Mouse (Mus musculus): ENCODE measurements around the gene Lrmda.
"Not testable (repeated sequence)": the region's sequence is repeated elsewhere in the genome, so short reads cannot be mapped to it uniquely, and the experiment has no call there.

Lrmda gene

DNA sequence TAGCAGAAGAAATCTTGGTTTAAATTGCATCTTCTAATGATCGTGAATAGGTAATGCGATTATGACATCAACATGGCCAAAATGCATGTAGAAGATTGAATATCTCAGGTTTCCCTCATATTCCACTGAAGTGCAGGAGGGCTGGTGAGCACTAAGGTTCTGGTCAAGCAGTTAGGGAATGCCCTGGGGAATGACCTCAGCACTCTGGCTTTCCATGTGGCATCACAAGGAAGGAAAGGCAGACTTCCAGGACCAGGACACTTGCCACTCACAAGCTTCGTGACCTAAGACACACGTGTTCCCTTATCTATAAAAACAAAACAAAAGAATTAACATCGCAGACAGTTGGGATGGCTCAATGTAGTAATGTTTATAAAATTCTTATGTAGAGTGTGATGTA, 728.3 kb downstream of the Lrmda start:
- no peak for DNase-seq

DNA sequence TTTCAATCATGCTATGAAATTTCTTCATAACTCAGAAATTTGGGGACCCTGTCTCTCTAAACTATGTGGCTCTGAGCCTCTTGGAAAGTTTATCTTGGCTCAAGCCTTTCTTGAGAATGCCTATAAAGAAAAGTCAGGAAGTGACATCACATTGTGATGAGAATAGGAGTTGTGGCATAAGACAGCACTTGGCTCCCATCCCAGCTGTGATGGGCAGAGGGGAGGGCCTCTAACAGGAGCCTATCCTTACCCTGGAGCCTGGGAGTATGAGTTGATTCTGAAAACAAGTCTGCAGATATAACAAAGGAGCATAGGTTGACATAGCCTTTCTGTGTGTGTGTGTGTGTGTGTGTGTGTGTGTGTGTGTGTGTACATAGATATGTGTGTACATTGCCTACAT, 730.9 kb downstream of the Lrmda start:
- no peak for DNase-seq

DNA sequence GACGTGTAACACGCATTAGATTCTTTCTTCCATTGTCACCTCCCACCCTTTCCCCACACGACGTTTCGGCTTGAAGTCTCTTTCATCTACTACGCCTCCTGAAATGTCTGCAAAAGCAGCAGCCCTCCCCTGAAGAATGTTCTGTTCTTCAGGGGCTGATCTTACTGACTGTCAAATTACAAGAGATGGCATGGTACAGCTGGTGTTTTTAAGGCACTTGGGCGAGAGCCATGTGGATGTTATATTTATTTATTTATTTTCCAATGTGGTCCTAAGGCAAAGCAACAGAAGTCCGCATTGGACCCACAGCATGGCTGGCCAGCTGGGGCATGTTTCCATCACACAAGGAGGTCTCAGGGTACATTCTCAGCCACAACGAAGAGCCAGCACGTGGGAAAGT, 731.8 kb downstream of the Lrmda start:
- no peak for DNase-seq

DNA sequence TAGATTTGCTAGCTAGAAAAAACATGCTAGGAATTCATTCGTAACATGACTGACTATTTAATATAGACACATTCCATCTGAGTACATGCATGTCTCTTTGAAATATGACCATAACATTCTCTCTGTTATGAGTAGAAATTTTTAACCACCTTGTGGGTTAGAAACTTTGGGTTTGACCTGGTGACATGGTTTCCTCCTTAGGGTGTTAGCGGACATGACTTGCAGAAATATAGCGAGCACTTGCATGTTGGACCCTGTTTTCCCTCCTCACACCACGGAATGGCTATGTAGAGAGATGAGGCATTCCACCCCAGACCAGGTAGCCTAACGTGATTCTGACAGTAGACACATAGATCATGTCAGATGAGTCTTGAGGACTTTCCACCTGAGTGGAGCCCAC, 735.1 kb downstream of the Lrmda start:
- no peak for DNase-seq

DNA sequence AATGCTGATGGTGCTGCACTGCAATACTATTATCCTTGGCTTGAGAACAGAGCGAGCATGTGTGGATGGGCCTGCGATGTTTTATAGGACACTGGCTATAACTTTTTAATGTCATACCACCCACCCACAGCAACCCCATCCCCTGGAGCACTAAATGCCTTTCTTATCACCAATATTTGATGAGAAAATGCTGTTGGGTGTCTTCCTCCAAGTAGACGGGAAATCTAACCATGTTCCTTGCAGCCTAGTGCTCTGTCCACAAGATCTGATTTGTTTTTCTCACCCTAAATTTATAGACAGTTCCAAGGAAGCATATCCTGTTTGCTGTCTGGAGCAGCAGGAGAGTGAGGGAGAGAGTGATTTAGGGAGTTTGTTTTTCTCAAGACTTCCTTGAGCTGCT, 738.0 kb downstream of the Lrmda start:
- no peak for DNase-seq

DNA sequence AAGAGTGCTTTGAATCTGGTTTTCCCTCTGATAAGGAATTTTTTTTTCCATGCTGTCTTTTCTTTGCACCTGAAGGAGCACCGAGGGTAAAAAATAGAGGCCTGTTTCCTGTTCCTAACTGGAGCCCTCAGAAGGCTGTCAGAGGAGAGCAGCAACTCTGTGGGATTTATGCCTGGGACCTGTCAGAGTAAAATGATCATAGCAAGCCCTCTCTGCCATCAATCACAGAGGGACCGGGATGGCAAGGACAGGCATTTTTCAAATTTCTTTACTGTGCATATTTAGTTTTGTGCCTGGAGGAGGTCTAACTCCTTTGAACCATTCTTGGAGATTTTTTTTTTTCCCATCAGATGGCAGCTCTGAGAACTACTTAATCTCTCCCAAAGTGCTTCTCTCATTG, 739.7 kb downstream of the Lrmda start:
- no peak for DNase-seq

DNA sequence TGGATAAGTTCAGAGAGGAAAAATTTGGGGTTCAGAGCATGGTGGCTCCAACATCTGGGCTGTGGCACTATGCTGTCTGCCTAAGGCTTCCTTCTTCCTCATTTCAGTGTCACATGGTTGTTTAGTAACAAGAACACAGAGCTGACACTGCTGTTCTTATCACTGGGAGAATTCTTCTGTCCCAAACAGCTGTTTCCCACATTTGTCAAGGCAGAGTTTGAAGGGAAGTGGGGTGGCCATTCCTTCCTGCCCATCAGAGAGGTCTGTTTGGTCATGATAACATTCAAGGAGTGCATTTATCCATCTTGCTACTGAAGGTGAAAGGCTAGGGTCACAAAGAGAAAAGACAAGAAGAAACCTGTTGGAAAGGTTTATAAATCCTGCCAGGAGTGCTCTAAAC, 740.2 kb downstream of the Lrmda start:
- DNase-seq, result no peak

DNA sequence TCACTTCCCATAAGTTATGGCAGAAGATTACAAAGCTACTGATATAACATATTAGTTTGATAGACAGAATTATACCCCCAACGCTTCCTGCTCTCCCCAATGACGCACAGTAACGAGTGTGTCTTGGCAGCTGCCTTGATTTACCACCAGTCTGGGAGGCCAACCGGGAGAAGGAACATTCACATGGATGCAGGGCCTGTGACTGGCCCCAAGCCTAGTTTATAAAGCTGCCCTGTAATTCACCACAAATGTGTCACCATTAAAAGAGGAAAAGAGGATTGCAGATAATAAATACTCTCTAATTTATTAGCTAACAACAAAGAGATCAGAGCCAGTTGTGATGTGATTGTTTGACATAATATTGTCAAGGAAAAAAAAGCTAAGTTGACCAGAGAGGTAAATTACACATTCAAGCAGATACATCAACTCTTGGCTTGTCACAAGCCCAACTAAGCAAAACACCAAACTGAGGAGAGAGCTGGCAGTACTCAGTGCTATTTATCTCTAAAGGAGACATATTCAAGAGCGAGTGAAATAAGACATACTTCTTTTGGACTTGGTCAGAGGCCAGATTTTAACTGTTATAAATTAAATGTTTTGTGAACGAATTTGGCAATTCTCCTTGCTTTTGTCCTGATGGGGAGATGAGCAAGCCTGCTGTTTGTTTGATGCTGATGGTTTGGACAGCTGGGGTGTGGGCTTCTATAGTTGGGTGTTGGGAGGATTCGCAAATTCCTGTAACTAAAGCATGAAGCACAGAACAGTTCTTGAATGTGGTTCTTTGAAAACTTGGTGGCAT, 740.9 kb downstream of the Lrmda start:
- no peak for DNase-seq

DNA sequence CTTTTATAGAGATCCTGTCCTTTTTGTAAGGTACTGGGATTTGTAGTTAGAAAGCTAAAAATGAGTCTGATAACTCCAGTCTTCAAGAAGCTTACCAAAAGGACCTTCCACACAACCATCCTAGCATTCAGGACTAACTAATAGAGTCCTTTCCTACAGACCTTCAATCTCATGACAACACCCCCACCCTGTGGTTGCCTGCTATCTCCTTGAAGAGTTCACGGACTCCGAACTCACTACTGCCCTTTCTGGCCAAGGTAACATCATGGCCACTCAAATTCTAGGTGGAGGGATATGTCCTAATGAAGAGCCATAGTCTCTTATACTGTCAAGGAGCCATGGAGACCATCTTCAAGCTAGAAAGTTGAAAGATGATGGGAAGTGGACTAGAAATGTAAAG, 762.2 kb downstream of the Lrmda start:
- no peak for DNase-seq

DNA sequence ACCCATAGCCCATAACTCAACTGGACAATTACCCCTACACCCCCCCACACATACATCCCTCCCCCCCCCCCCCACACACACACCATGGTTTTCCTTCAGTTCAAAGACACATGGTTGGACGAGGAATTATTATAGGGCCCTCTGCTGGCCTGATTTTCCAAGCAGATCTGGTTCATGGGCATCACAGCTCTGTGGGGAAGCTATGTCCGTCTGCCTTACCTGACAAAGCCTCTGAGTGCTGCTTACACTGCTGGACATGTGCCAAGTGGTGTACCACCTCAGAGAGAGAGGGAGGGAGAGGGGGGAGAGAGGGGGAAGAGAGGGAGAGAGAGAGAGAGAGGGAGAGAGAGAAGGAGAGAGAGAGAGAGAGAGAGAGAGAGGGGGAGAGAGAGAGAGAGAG, 762.9 kb downstream of the Lrmda start:
- no peak for DNase-seq

DNA sequence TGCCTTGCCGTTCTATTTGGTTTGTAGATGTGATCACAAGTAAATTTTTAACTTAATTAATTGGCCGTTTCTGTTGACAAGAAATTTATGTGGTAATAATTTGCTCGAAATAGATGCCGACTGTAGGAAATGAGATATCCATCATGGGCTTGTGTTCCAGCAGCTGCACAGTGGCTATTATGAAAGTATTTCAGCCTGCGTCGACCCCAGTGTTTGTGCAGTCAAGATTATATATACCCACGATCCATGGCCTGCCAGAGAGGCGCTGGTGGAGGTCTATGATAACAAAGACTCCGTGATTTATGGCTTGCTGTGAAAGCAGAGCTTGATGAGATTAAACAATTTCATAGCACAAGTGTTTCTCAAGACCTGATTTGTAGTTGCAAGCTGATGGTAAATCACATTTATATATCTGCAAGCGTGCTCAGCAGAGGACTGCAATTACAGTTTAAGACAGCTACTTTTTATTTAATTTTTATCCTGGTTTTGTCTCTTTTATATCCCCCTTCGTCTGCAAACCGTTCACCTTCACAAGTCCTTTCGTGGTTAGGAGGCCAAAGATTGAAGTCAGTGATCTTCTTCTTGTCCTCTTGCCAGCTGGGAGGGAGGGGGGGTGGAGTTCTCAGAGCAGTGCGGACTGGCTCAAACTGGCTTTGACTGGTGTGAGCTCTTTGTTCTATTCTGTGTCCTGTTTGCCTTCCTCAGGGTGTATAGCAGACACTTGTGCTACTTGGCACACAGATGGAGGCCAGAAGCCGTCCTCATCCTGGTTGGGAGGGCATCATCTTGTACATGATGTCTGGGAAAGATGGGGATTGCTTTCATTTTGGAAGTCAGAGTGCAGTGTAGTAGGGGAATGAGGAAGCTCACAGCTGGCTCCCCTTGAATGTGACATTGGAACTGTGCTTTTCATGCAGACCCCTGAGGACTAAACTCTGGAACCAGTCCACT, 764.0 kb downstream of the Lrmda start:
- no peak for DNase-seq

DNA sequence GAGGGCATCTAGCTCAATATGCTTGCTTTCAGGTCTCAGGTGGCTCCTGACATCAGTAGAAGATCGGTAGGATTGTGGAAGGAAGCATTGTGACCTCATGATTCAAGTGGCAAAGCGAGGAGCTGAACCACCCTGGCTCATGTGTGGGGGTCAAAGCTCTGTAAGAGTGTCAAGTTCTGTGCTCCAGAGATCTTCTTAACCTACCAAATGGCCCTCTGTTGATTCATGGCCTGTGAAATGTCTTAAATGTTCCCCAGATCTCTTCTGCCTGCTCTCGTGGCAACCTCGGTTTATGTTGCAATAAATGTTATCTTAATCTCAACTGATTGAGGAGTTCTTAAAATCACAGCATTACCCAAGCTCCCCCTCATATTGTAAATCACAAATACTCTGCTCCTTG, 780.5 kb downstream of the Lrmda start:
- DNase-seq, result no peak

DNA sequence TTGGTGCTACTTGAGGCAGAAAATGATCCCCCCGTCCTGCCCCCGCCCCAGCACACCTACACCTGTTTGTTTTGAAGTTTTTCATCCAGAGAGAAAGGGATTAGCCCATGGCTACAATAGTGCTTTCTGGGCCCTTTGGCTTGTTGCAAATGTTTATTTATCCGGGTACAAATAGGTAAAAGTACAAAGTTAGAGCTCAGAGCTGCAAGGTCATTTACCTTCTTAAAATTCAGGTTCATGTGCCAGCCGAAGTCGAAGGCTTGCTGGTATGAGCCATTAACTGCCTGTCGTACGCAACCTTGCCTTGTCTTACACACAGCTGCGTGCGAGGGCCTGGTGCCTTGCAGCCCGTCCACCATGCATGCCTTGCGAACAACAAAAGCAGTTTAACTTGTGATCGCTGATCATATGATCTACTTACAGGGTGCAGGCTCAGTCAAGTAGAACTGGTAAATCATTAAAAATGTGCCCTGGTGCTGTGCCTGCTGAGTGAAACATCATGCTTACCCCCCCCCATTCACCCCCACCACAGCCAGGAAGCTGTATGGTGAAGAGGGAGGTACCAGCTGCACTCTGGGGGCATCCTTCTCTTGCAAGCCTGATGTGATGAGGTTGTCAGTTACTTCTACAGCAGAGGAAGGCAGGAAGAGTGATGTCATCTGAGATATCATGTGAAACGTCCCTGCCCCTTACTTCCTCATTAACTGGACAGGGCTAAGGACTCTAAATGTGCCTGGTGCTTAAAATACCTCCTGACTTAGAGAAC, 781.5 kb downstream of the Lrmda start:
- DNase-seq, result no peak

DNA sequence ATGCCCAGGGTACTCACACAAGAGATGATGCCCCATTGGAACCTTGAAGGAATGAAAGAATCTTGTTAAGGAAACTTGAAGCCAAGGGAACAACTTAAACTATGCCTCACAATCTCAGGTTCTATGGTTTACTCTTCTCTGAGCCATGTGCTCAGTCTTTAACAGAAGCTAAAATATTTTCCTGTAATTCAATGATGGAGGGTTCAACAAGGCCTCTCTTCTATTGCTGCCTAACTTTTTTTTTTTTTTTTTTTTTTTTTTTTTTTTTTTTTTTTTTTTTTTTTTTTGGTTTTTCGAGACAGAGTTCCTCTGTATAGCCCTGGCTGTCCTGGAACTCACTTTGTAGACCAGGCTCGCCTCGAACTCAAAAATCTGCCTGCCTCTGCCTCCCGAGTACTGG, 782.2 kb downstream of the Lrmda start:
- DNase-seq, result not testable (repeated sequence)

DNA sequence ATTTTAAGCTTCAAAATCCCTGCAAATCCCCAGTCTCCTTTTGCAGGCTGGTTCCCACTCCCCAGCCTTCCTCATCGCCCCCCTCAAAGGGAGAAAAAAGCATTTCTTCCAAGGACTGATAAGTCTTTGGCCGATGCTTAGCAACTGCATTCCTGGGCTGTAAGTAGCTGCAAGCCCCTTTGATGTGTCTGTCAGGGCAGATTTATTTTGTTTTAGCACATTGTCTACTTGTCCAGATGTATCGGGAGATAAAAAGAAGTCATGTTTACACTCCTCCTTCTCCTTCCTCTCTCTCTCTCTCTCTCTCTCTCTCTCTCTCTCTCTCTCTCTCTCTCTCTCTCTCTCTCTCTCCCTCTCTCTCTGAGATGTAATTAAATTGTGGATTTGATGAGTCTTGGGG, 787.8 kb downstream of the Lrmda start:
- no peak for DNase-seq

DNA sequence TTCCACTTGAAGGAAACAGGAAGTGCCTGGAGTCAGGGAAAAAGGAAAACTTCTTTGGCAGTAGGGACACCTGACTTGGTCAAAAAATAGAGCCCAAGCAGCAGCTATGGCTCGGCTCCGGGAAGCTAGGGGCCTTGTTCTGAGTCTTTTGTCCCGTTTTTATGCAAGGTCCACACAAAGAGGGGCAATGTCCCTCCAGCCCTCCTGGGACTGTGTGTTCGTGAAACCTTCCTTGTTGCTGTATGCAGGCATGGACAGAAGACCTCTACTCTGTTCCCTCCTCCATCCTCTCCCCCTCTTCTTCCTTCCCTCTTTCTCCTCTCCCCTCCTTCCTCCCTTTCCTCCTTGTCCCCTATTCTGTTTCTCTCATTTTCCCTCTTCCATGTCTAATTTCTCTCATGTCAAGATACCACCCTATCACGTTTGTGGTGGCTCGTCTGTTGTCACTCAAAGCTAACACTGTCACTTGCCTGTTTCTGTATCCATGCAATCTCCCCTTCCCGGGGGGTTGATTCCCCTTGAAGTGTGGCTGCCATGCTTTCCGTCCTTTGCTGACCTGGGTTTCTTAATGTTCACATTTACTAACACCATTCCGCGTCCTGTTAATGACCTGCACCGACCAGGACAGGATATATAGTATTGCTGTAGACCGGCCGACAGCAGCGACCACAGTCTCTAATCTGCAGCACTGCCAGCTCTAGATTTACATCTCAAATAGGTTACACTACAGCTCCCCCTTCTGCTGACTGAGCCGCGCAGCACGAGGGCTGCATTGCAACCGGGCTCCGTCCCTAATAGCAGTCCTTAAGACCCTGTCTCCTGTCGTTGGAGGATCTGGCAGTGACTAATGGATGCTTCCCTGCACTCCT, 788.4 kb downstream of the Lrmda start:
- no peak for DNase-seq

DNA sequence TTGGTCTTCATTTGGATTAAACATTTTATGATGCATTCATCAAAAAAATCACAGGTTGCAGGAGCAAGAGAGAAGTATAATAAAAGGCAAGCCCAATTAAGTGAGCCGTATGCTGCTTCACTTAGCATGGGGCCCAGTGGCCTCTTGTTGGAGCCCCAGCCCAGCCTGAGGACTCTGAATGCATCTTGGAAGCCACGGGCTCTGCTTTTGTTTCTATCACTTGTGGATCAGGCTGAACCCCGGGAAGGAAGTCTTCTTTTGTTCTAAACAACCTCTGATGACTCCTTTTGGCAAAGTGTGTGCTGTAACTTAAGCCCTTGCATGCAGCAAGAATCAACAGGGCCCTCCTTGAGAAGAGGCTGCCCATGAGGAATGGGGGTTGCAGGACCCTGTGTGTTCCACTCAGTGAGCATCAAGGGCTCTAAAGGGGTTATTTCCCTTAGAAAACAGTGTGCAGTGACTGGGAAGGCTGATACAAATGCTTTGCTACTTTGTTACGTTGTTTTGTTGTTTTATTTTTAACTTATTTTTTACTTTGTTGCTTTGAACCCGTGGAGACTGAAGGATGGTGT, 789.2 kb downstream of the Lrmda start:
- DNase-seq, result no peak

DNA sequence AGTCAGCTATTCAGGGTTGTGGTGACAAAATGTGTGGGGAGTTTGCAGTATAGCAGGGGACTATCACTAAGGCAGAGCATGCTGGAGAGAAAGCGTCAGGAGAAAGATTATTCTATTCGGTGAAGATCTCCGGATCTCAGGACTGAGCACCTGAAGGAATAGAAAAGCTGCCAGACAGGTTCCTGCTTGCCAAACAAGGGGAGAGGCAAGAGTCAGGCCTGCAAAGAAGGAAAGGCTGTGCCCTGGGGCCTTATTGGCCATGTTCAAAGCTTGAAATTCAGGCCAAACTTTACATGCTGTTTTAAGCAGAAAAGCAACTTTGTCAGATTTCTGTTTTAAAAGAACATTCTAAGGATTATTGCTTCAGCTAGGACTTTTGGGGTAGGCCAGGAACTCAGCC, 789.7 kb downstream of the Lrmda start:
- DNase-seq, result no peak

DNA sequence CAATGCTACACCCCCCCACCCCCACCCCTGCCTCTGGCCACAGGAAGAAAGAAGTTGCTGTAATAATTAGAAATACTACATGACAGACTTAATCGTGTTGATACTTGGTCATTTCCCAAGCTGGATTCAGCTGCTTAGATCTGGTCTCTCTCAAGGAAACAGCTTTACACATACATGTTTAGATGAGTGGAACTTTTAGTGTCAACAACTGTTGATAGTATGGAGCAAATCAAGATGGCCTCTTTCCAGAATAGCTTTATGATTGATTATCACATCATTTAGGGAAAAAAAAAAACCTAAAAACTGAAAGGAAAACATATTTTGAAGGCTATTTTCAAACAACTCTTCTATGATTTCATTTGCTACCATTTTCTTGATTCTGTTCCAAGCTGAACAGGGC, 791.0 kb downstream of the Lrmda start:
- DNase-seq, result no peak

DNA sequence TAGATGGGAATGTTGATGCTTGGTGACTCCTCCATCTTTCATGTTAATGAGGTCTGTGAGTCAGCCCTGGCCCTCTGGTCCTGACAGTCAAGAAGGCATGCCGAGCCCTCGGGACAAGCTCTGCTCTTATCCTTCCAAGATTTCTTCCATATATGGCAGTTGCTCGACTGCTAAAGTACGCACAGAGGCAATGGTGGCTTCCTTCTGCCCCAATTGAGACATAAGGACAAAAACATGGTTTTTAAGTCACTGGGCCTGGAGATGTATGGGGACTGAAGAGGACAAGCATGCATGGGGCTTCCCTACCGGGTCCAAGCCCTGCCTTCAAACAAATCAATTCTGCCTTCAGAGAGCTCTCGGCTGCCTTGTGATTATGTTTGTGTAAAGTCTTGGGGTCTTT, 793.3 kb downstream of the Lrmda start:
- no peak for DNase-seq

DNA sequence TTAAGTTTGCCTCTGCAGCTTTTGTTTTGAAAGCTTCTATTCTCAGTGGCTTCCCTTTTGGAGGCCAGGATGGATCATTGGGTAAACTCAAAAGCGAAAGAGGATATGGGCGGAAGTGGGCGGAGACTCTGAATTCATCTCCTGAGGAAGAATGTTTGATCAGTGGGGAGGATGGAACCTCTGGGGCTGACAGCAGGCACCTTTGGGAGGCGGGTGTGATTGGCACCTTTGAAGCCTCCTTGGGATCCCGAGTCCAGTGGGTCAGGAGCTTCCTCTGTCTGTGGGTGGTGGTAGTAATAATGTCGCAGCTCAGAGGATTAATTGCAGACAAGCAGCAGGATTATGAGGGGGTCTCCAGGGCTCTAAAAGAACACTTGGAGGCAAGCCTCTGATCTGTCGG, 793.9 kb downstream of the Lrmda start:
- DNase-seq, result no peak

DNA sequence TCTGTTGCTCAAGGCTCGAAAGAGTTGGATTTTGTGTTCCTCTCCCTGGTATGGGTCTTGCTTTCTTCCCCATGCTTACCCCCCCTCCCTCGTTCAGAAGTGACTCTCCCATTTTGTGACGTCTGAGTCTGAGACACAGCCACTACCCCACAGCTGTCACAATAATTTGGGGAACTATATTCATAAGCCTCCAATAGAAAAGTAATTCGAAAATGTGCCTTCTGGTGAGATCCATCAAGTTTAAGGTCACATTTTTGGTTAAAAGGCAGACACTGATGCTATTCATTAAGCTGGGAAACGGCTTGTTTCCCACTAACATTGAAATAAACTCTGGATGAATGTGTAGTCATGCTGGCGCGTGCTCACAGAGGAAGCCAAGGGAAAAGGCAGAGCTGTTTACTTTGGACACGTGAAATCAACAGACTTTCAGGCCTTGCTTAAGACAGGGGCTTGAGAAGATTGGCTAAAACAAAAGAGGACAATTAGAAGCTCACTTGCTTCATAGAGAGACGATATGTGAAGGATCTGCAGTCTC, 795.4 kb downstream of the Lrmda start:
- DNase-seq, result no peak
